Mouse (Mus musculus): ENCODE measurements around the gene Rpl34. TPM values are rescaled to one million over a fixed set of nuclear protein-coding genes. Genes with fewer than 3 reads are reported as not detected.

Rpl34 gene
- polyA plus RNA-seq, 1 experiment, result 76.9 TPM

DNA sequence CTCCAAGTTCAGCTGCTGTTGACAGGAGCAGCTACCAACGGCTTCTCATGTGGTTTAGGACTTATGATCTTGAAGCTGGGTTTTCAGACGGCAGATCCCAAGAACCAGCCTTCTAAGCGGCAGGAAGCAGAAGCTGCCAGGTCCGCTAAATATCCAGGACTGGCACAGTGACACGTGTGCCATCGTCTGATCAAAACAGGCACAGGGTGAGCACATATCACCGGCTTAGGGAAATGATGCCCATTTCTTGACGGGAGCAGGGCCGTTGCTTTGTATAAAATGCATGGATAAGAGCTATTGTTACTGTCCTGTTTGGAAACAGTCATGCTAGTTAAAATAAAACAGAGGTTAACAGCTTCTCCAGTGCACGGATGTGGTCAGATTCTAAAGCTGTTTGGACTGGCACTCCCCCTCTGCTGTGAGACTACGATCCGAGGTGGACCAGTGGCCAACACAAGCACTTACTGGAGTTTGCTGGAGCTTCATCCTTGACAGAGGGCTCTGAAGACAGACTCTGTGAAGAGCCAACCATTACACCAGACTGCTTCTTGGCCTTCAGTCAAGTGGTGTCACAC, 38.5 kb downstream of the Rpl34 start:
- TF ChIP-seq GATA1 (IDR thresholded peaks at IDR 0.05; ENCODE audit: borderline replicate concordance, low read length) (no peak), FLI1 (IDR thresholded peaks at IDR 0.05; ENCODE audit: low read length) (no peak)
- no peaks in the 10 kb centered on the region for H3K9me3 ChIP-seq
- H3K4me1 ChIP-seq, result peaks cover 16% of the 10 kb centered on the region
- H3K27me3 ChIP-seq (replicated peaks), result no peaks in the 10 kb centered on the region
- peaks cover 28% of the 10 kb centered on the region for H3K36me3 ChIP-seq (replicated peaks; ENCODE audit: low read length)
- peak overlapping the region; percentile 83 for H3K4me3 ChIP-seq (replicated peaks)

DNA sequence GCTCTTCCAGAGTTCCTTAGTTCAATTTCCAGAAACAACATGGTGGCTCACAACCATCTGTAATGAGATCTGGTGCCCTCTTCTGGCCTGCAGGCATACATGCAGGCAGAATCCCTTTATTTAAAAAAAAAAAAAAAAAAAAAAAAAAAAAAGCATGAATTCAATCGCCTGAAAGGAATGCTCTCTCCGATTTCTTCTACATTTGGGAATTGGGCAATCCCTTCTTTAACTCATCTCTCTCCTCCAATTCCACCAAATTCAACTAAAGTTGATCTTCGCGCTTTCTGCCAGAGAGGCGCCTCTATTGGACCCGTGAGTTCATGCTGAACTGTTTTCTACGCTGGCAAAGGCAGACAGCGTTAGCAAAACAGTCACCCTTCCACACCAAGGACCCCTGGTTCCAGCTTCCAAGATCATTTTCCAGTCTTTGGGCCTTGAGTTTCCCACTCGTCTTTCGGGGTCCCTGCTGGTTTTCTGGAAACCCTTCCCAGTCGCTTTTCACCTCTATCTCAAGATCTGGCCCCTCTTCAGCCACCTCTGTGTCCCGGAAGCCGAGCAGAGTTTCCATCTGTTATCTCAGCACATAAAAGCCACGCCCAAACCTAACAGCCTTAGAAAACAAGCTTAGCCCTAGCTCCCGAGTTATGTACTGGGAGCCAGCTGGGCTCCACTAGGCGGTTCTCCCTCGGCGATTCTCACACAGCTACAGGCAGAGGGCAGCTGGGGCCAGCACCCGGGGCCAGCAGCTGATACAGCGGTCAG, 39.2 kb downstream of the Rpl34 start:
- Histone ChIP-seq H3K9me3 (no peaks in the 10 kb centered on the region), H3K27me3 (replicated peaks) (no peaks in the 10 kb centered on the region), H3K4me3 (replicated peaks) (peak overlapping the region; percentile 83), H3K36me3 (replicated peaks; ENCODE audit: low read length) (peaks cover 22% of the 10 kb centered on the region), H3K4me1 (peaks cover 14% of the 10 kb centered on the region)
- TF ChIP-seq FLI1 (IDR thresholded peaks at IDR 0.05; ENCODE audit: low read length) (no peak), GATA1 (IDR thresholded peaks at IDR 0.05; ENCODE audit: borderline replicate concordance, low read length) (no peak)

DNA sequence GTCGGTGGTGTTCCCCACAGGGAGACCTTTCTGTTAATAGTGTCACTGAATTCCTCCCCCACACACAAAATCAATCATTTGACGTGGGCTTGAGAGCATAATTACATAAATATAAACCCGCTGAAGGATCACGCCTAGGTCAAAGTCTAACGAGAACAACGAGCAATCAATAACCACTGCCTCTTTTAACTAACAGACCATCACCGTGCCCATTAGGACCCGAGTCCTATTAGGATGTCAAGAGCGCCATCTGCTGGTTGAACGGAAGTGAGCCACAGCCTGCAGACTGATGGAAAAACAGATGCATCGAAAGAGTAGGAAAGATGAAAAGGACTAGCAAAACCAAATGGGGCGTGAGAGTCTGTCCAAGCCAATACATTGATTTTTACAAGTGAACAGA, 40.6 kb downstream of the Rpl34 start:
- H3K4me3 ChIP-seq (replicated peaks), result no peak overlapping the region
- H3K9me3 ChIP-seq, result no peaks in the 10 kb centered on the region
- no peaks in the 10 kb centered on the region for H3K27me3 ChIP-seq (replicated peaks)
- no peak for TF ChIP-seq GATA1 (IDR thresholded peaks at IDR 0.05; ENCODE audit: borderline replicate concordance, low read length)
- no peak for TF ChIP-seq FLI1 (IDR thresholded peaks at IDR 0.05; ENCODE audit: low read length)
- H3K36me3 ChIP-seq (replicated peaks; ENCODE audit: low read length), result peaks cover 10% of the 10 kb centered on the region
- peaks cover 11% of the 10 kb centered on the region; the same call in 1 of the 2 replicates for H3K4me1 ChIP-seq

DNA sequence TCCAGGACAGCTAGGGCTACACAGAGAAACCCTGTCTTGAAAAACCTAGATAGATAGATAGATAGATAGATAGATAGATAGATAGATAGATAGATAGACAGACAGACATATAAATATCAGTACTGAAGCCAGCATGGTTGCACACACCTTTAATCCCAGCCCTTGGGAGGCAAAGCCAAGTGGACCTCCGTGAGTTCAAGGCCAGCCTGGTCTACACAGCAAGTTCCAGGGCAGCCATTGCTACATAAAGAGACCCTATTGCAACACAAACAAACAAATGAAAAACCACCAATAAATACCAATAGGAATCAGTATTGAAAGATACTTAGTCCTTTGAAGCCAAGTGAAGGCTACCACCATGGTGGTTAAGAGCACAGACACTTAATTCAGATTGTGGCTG, 43.1 kb downstream of the Rpl34 start:
- no peak for TF ChIP-seq GATA1 (IDR thresholded peaks at IDR 0.05; ENCODE audit: borderline replicate concordance, low read length)
- TF ChIP-seq FLI1 (IDR thresholded peaks at IDR 0.05; ENCODE audit: low read length), result no peak
- Histone ChIP-seq H3K4me1 (peaks cover 6% of the 10 kb centered on the region; the same call in 1 of the 2 replicates), H3K4me3 (replicated peaks) (no peak overlapping the region), H3K9me3 (no peaks in the 10 kb centered on the region), H3K36me3 (replicated peaks; ENCODE audit: low read length) (peaks cover 5% of the 10 kb centered on the region), H3K27me3 (replicated peaks) (peaks cover 4% of the 10 kb centered on the region)

DNA sequence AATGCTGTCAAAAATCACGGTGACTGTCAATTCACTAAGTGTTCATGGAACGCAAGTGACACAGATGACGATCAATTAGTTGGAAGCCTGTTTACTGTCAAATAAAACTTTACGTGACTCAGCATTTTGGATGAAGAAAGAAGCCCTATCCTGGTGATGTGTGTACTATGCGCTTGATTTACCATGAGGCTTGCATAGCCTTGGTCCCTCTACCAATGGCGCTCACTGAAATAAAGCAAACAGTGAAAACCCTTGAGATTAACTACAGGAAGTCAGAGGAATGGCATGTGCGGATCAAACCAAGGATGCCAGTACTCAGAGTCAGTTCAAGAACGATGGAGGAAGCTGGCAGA, 45.2 kb downstream of the Rpl34 start:
- H3K27me3 ChIP-seq (replicated peaks), result peaks cover 5% of the 10 kb centered on the region
- H3K4me3 ChIP-seq (replicated peaks), result no peak overlapping the region
- H3K4me1 ChIP-seq, result no peaks in the 10 kb centered on the region
- no peaks in the 10 kb centered on the region for H3K36me3 ChIP-seq (replicated peaks; ENCODE audit: low read length)
- no peak for TF ChIP-seq FLI1 (IDR thresholded peaks at IDR 0.05; ENCODE audit: low read length)
- TF ChIP-seq GATA1 (IDR thresholded peaks at IDR 0.05; ENCODE audit: borderline replicate concordance, low read length), result no peak
- no peaks in the 10 kb centered on the region for H3K9me3 ChIP-seq

DNA sequence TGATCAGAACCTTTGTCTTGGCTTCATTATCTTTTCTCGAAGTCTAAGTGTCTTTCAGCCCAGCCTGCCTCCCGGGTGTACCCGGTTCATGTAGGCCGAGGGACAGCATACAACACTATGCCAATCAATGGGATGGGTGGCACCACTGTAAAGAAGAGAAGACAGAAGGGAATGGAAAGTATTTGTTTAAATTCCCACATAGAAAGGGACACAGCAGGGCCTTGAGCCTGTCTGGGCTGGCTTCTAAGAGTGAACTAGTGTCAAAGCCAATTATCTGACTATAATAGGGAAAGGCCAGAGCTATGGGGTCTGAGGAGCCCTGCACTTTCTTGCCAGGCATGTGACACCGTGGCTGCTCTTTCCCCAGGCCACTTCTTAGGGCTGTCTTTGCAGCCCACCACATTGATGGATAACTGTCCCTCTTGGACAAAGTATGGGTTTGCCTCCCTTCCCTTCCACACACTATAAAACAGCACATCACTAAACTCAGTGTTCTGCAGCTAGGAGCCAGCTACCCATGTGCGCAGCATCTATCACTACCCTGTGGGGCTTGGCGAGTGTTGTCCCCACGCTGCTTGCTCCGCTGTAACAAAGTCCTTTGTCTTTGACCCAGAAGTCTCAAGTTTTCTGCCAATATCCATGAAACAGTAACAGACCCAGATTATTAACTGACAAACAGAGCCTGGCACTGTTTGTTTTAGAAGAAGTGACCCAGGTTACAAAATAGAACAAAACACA, 45.8 kb downstream of the Rpl34 start:
- Histone ChIP-seq H3K4me1 (no peaks in the 10 kb centered on the region), H3K9me3 (peaks cover 4% of the 10 kb centered on the region; the same call in 1 of the 2 replicates), H3K27me3 (replicated peaks) (peaks cover 5% of the 10 kb centered on the region), H3K4me3 (replicated peaks) (no peak overlapping the region), H3K36me3 (replicated peaks; ENCODE audit: low read length) (no peaks in the 10 kb centered on the region)
- TF ChIP-seq GATA1 (IDR thresholded peaks at IDR 0.05; ENCODE audit: borderline replicate concordance, low read length) (no peak), FLI1 (IDR thresholded peaks at IDR 0.05; ENCODE audit: low read length) (no peak)

DNA sequence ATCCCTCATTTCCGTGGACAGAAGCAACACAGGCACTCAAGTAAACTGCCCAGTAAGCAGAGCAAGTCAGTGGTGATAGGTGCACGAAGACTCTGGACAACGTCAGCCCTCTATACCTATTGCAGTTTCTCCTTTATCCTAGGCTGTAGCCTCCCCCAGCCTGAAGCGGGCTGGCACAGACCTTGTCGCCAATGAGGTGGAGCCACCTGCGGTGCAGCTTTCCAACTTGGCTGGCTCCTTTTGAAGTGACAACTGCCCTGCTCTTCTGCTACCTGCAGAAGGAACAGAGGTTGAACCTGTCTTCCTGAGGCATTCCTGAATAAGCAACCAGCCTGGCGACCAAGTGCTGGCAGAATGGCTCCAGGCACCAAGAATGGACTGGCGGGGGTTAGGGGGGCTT, 46.4 kb downstream of the Rpl34 start:
- H3K4me3 ChIP-seq (replicated peaks), result no peak overlapping the region
- no peaks in the 10 kb centered on the region for H3K36me3 ChIP-seq (replicated peaks; ENCODE audit: low read length)
- no peak for TF ChIP-seq GATA1 (IDR thresholded peaks at IDR 0.05; ENCODE audit: borderline replicate concordance, low read length)
- TF ChIP-seq FLI1 (IDR thresholded peaks at IDR 0.05; ENCODE audit: low read length), result no peak
- H3K4me1 ChIP-seq, result no peaks in the 10 kb centered on the region
- H3K9me3 ChIP-seq, result peaks cover 5% of the 10 kb centered on the region; the same call in 1 of the 2 replicates
- H3K27me3 ChIP-seq (replicated peaks), result peaks cover 5% of the 10 kb centered on the region

DNA sequence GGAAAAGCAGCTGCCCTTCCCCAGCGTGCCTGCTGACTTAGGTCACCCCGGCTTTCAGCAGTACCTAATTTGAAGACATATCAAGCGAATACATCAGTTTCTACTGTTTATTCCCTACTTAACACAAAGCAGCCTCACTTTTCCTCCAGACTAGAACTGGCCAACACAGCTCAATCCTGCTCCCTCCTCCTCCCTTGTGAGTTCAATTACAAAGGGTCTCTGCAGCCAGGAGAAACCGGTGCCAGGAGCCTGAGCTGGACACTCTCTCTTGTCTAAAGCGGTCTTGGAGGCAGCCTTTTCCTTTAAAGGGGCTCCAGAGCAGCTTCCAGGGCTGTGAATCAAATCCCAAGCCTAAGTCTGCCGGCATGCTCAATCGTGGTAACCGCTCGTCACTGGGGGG, 48.0 kb downstream of the Rpl34 start:
- peaks cover 5% of the 10 kb centered on the region for H3K27me3 ChIP-seq (replicated peaks)
- H3K4me3 ChIP-seq (replicated peaks), result no peak overlapping the region
- H3K4me1 ChIP-seq, result no peaks in the 10 kb centered on the region
- no peaks in the 10 kb centered on the region for H3K36me3 ChIP-seq (replicated peaks; ENCODE audit: low read length)
- peaks cover 15% of the 10 kb centered on the region; the same call in 1 of the 2 replicates for H3K9me3 ChIP-seq
- TF ChIP-seq GATA1 (IDR thresholded peaks at IDR 0.05; ENCODE audit: borderline replicate concordance, low read length), result no peak

DNA sequence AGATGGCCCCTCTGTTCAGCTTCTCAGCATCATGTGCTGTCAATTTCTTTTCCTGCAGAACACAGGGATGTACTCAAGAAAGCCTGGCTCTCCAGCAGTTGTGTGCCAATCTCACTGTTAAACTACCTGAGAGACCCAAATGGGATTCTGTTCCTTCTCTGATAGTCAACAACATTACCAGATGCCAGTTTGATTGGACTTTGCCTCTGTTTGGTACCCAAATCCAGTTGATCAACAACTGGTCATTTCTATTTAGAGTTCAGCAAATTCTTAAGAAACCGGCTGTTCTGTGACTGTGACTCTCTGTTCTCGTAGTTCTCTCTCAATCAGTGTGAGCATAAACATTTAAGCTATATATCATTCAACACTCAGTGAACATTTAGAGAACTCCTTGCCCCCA, 49.0 kb downstream of the Rpl34 start:
- TF ChIP-seq FLI1 (IDR thresholded peaks at IDR 0.05; ENCODE audit: low read length), result no peak
- TF ChIP-seq GATA1 (IDR thresholded peaks at IDR 0.05; ENCODE audit: borderline replicate concordance, low read length), result no peak
- Histone ChIP-seq H3K4me3 (replicated peaks) (no peak overlapping the region), H3K9me3 (peaks cover 15% of the 10 kb centered on the region; the same call in 1 of the 2 replicates), H3K27me3 (replicated peaks) (peaks cover 5% of the 10 kb centered on the region), H3K36me3 (replicated peaks; ENCODE audit: low read length) (no peaks in the 10 kb centered on the region), H3K4me1 (no peaks in the 10 kb centered on the region)

Data from megakaryocyte, embryonic 14.5 days (primary cell).